Mouse (Mus musculus) heart, postnatal 0 days (tissue): ENCODE measurements around the gene Zbtb5.

Experiments
- CTCF ChIP-seq: IDR thresholded peaks from 2 replicates; pipeline ENCODE4 v1.5.1; 2016; ENCODE audit warnings: antibody characterized with exemption, control low read depth, low read depth
- EP300 ChIP-seq: IDR thresholded peaks from 2 replicates; pipeline ENCODE4 v1.6.1; 2016; ENCODE audit warnings: antibody characterized with exemption, low read depth

GRCm38 (mm10) chr4:45034693-45035628 lies 22.7 kb upstream of the Zbtb5 start:
- TF ChIP-seq CTCF (no peak), EP300 (no peak)
